In the genomic region with DNA sequence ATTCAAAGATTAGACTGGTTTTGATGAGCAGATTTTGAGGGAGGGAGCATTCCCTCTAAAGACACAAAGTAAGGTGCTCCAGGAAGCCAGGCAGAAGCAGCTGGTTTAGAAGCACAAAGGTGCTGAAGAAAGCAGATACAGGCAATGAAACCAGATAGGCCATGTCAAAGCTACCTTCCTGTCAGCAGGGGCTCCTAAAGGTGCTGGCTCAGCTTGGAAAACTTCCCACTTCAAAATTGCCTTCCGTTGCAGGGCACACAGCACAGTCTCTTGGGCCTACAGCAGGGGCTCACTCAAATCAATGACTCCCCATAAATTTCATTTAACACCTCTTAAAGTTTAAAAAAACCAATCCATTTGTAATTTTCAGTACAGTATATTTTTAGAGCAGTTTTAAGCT, we compare ENCODE assay signal across 30 mouse cellular contexts.
"Had no signal": no experiment of that assay in that cellular context is flagged by ENCODE, and none has a peak within 500 bp of the region (broad histone marks: within the 10 kb centered on the region; RNA-seq: fewer than 3 reads in every experiment).

No protein-coding gene starts in this region.

- H3K4me3 ChIP-seq: limb, embryonic 12.5 days; limb, embryonic 15.5 days; liver, embryonic 12.5 days; liver, embryonic 13.5 days; liver, embryonic 15.5 days; lung, embryonic 15.5 days; megakaryocyte, embryonic 14.5 days; midbrain, embryonic 10.5 days; midbrain, embryonic 12.5 days; midbrain, embryonic 13.5 days; midbrain, embryonic 15.5 days; myocyte; neural tube, embryonic 12.5 days; neural tube, embryonic 13.5 days had no signal

- H3K9ac ChIP-seq: limb, embryonic 12.5 days; limb, embryonic 15.5 days; liver, embryonic 12.5 days; liver, embryonic 13.5 days; liver, embryonic 14.5 days; liver, embryonic 15.5 days; liver, postnatal 0 days; lung, embryonic 14.5 days; lung, embryonic 15.5 days; midbrain, embryonic 12.5 days; midbrain, embryonic 13.5 days; midbrain, embryonic 15.5 days; neural tube, embryonic 12.5 days; neural tube, embryonic 13.5 days had no signal

- H3K9me3 ChIP-seq: limb, embryonic 12.5 days; limb, embryonic 15.5 days; liver, embryonic 12.5 days; liver, embryonic 13.5 days; liver, embryonic 15.5 days; lung, embryonic 15.5 days; megakaryocyte, embryonic 14.5 days; midbrain, embryonic 10.5 days; midbrain, embryonic 12.5 days; midbrain, embryonic 13.5 days; midbrain, embryonic 15.5 days; neural tube, embryonic 12.5 days; neural tube, embryonic 13.5 days had no signal

- ATAC-seq: liver, embryonic 12.5 days; liver, postnatal 0 days; lung, postnatal 0 days; midbrain, embryonic 13.5 days; midbrain, embryonic 15.5 days; midbrain, embryonic 16.5 days had no signal

- H3K27ac ChIP-seq: limb, embryonic 12.5 days; limb, embryonic 15.5 days; liver, embryonic 12.5 days; liver, embryonic 13.5 days; liver, embryonic 14.5 days; liver, embryonic 15.5 days; lung, embryonic 15.5 days; macrophage; midbrain, embryonic 10.5 days; midbrain, embryonic 12.5 days; midbrain, embryonic 13.5 days; midbrain, embryonic 15.5 days; neural tube, embryonic 12.5 days; neural tube, embryonic 13.5 days had no signal

- H3K36me3 ChIP-seq: limb, embryonic 12.5 days; limb, embryonic 15.5 days; liver, embryonic 12.5 days; liver, embryonic 13.5 days; liver, embryonic 15.5 days; lung, embryonic 15.5 days; midbrain, embryonic 10.5 days; midbrain, embryonic 12.5 days; midbrain, embryonic 13.5 days; midbrain, embryonic 15.5 days; neural tube, embryonic 12.5 days; neural tube, embryonic 13.5 days had no signal

- H3K4me1 ChIP-seq: liver, embryonic 12.5 days; liver, embryonic 13.5 days; liver, embryonic 15.5 days; lung, embryonic 15.5 days; megakaryocyte, embryonic 14.5 days had no signal

- H3K4me2 ChIP-seq: limb, embryonic 12.5 days; limb, embryonic 15.5 days; liver, embryonic 11.5 days; liver, embryonic 12.5 days; liver, embryonic 13.5 days; liver, embryonic 15.5 days; lung, embryonic 14.5 days; lung, embryonic 15.5 days; midbrain, embryonic 11.5 days; midbrain, embryonic 12.5 days; midbrain, embryonic 13.5 days; midbrain, embryonic 15.5 days; neural tube, embryonic 12.5 days; neural tube, embryonic 13.5 days had no signal

- DNase-seq: liver; liver, embryonic 13.5 days; liver, postnatal 0 days; lung, adult 18-20 months; lung, adult 2 months; lung, embryonic 14.5 days; lung, postnatal 10 days; lung, postnatal 14 days; lung, postnatal 36 days; lung, postnatal 4 days; midbrain, embryonic 14.5 days had no signal

- H3K27me3 ChIP-seq: limb, embryonic 15.5 days; liver, embryonic 12.5 days; liver, embryonic 13.5 days; liver, embryonic 15.5 days; lung, embryonic 15.5 days; megakaryocyte, embryonic 14.5 days; midbrain, embryonic 12.5 days; midbrain, embryonic 13.5 days; midbrain, embryonic 15.5 days; neural tube, embryonic 12.5 days; neural tube, embryonic 13.5 days had no signal
